In the genomic region with DNA sequence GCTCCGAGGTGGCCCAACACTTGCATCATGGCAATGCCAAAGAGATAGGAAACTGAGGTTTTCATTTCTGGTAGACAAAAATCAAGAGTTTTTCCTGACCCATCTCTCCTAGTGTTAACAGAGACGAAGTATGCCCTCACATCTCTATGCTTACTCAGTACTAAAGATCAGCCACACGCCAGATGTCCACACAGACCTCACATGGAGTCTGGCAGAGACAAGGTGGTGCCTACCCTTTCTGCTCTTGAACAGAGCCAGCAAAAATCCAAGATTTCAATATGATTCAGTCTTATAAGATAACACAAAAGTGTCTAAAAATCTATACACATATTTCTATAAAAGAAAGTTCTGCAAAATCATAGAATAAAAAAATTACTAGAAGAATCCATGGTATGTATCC, we compare ENCODE assay signal across 28 mouse cellular contexts.
A peak's percentile ranks its signal among the peaks of the same experiment; 100 is the strongest.
DNase-seq lines count a peak whose midpoint lies in the region; ATAC-seq and TF ChIP-seq lines count a peak whose summit lies in the region.
"Had no signal": no experiment of that assay in that cellular context is flagged by ENCODE, and none has a peak within 500 bp of the region (broad histone marks: within the 10 kb centered on the region; RNA-seq: fewer than 3 reads in every experiment).

No protein-coding gene starts in this region.

- 33% methylated on average over 3 of the region's 3 CpGs for WGBS in cerebellum, adult 2 months
- 94% methylated on average over 3 of the region's 3 CpGs for WGBS in neural tube, embryonic 15.5 days

- H3K27ac ChIP-seq in layer of hippocampus, adult 2 months: peak overlapping the region; percentile 58
- no peak overlapping the region for H3K27ac ChIP-seq in cerebellum, adult 2 months (ENCODE audit: insufficient read depth, low read length)
- H3K27ac ChIP-seq in neural tube, embryonic 15.5 days (replicated peaks): no peak overlapping the region
- H3K27ac ChIP-seq: embryonic facial prominence, embryonic 13.5 days; forebrain, embryonic 10.5 days; gastrocnemius, adult 2 months; heart, adult 2 months; heart, embryonic 13.5 days; hindbrain, embryonic 15.5 days; kidney, embryonic 15.5 days; limb, embryonic 10.5 days; limb, embryonic 15.5 days; liver, embryonic 13.5 days; macrophage; stomach, embryonic 15.5 days had no signal

- no peak for ATAC-seq in neural tube, embryonic 15.5 days (ENCODE audit: low FRiP score)
- ATAC-seq: forebrain, embryonic 16.5 days had no signal

- H3K27me3 ChIP-seq in cerebellum, adult 2 months (ENCODE audit: control insufficient read depth, insufficient read depth, low read length): no peaks in the 10 kb centered on the region
- H3K27me3 ChIP-seq in neural tube, embryonic 15.5 days (replicated peaks): no peaks in the 10 kb centered on the region
- H3K27me3 ChIP-seq: CH12.LX; embryonic facial prominence, embryonic 13.5 days; heart, embryonic 13.5 days; hindbrain, embryonic 15.5 days; kidney, embryonic 15.5 days; limb, embryonic 15.5 days; liver, embryonic 13.5 days; stomach, embryonic 15.5 days had no signal

- no peaks in the 10 kb centered on the region for H3K36me3 ChIP-seq in neural tube, embryonic 15.5 days
- H3K36me3 ChIP-seq: embryonic facial prominence, embryonic 13.5 days; forebrain, embryonic 10.5 days; heart, embryonic 13.5 days; hindbrain, embryonic 15.5 days; kidney, embryonic 15.5 days; limb, embryonic 10.5 days; limb, embryonic 15.5 days; liver, embryonic 13.5 days; stomach, embryonic 15.5 days had no signal

- no peak for DNase-seq in layer of hippocampus, adult 2 months (ENCODE audit: low spot score in 2 of 2)
- no peak for DNase-seq in layer of hippocampus, adult 8-10 months (ENCODE audit: low spot score in 2 of 2)
- peak; percentile 22 to 44 for DNase-seq in cerebellum, adult 2 months
- DNase-seq in cerebellum, adult 9-11 months: peak; percentile 25
- no peak for DNase-seq in right cerebral cortex, postnatal 4 days
- DNase-seq: adrenal gland, adult 8-10 months; gastrocnemius, adult 2 months; gastrocnemius, postnatal 36 days; heart, adult 2 months; heart, postnatal 10 days; kidney, adult 18-20 months; kidney, postnatal 25 days; liver, embryonic 13.5 days; lung, adult 18-20 months; lung, postnatal 10 days; midbrain, embryonic 14.5 days had no signal

- peaks cover 8% of the 10 kb centered on the region; the same call in 1 of the 2 replicates for H3K4me1 ChIP-seq in cerebellum, adult 2 months (ENCODE audit: control insufficient read depth, insufficient read depth, low read length)
- peaks cover 8% of the 10 kb centered on the region for H3K4me1 ChIP-seq in neural tube, embryonic 15.5 days
- H3K4me1 ChIP-seq: embryonic facial prominence, embryonic 13.5 days; heart, embryonic 13.5 days; kidney, embryonic 15.5 days; limb, embryonic 10.5 days; limb, embryonic 15.5 days; liver, embryonic 13.5 days; stomach, embryonic 15.5 days had no signal

- TF ChIP-seq CTCF in layer of hippocampus, adult 2 months (conservative IDR thresholded peaks at IDR 0.05): no peak
- no peak for TF ChIP-seq CTCF in cerebellum, adult 2 months (IDR thresholded peaks at IDR 0.05; ENCODE audit: borderline replicate concordance, insufficient read depth, low read depth, low read length)

- H3K4me3 ChIP-seq in layer of hippocampus, adult 2 months: no peak overlapping the region
- H3K4me3 ChIP-seq in cerebellum, adult 2 months (replicated peaks; ENCODE audit: insufficient read depth, low read depth, low read length): no peak overlapping the region
- no peak overlapping the region for H3K4me3 ChIP-seq in neural tube, embryonic 15.5 days (replicated peaks)
- H3K4me3 ChIP-seq: embryonic facial prominence, embryonic 13.5 days; forebrain, embryonic 10.5 days; gastrocnemius, adult 2 months; heart, adult 2 months; heart, embryonic 13.5 days; hindbrain, embryonic 15.5 days; kidney, embryonic 15.5 days; limb, embryonic 10.5 days; limb, embryonic 15.5 days; liver, embryonic 13.5 days; stomach, embryonic 15.5 days had no signal

- no peak overlapping the region for H3K9ac ChIP-seq in neural tube, embryonic 15.5 days (replicated peaks)
- H3K9ac ChIP-seq: embryonic facial prominence, embryonic 13.5 days; heart, embryonic 13.5 days; hindbrain, embryonic 15.5 days; kidney, embryonic 15.5 days; limb, embryonic 15.5 days; liver, embryonic 13.5 days; stomach, embryonic 15.5 days had no signal

- H3K4me2 ChIP-seq in neural tube, embryonic 15.5 days: no peak overlapping the region
- H3K4me2 ChIP-seq: embryonic facial prominence, embryonic 13.5 days; heart, embryonic 13.5 days; hindbrain, embryonic 15.5 days; kidney, embryonic 15.5 days; limb, embryonic 15.5 days; liver, embryonic 13.5 days; stomach, embryonic 15.5 days had no signal

- H3K9me3 ChIP-seq in neural tube, embryonic 15.5 days (replicated peaks): no peaks in the 10 kb centered on the region
- H3K9me3 ChIP-seq: embryonic facial prominence, embryonic 13.5 days; forebrain, embryonic 10.5 days; heart, embryonic 13.5 days; hindbrain, embryonic 15.5 days; kidney, embryonic 15.5 days; limb, embryonic 10.5 days; limb, embryonic 15.5 days; liver, embryonic 13.5 days; stomach, embryonic 15.5 days had no signal

- TF ChIP-seq POLR2A in cerebellum, adult 2 months (IDR thresholded peaks at IDR 0.05; ENCODE audit: borderline replicate concordance, insufficient read depth, low read length): no peak

Comparison
In these comparisons a context has a peak if more than half of its experiments do, and no peak if none do; other contexts are left out.
1. DNase-seq: peak in cerebellum, adult 2 months (2 of 2) and cerebellum, adult 9-11 months (single experiment); none in layer of hippocampus, adult 2 months (0 of 2), layer of hippocampus, adult 8-10 months (0 of 2) and right cerebral cortex, postnatal 4 days (single experiment).